Mouse (Mus musculus) adrenal gland, postnatal 4 days (tissue): ENCODE measurements around the gene Laptm4a. TPM values are rescaled to one million over a fixed set of nuclear protein-coding genes. Genes with fewer than 3 reads are reported as not detected.
A peak's percentile ranks its signal among the peaks of the same experiment; 100 is the strongest.

Experiments
- DNase-seq, 2 experiments: peaks; one replicate each; pipeline ENCODE4 v3.0.0; 2021 to 2022; ENCODE audit warnings: low spot score in 2 of 2, mixed read lengths in 2 of 2
- long read RNA-seq, 2 experiments: library from polyadenylated mRNA; stranded (forward); transcript quantifications; one replicate each; pipeline ENCODE4 v2.0.0; 2021
- total RNA-seq, 2 experiments: library from RNA; stranded (reverse); gene quantifications; 2 replicates each; pipeline ENCODE4 v1.2.3; 2021

Gene Laptm4a
- 100 to 1,000 TPM; 462 to 510 TPM for total RNA-seq
- long read RNA-seq, experiment 1, transcript Laptm4a-201 (7 exons, 1,773 nt): major isoform, 84 of 161 reads
- long read RNA-seq, experiment 1, partial matches to known transcripts: 1 of 161 reads
- long read RNA-seq, experiment 1, other reads (novel, unspliced or antisense): 76 of 161 reads
- long read RNA-seq, experiment 2, transcript Laptm4a-201 (7 exons, 1,773 nt): major isoform, 186 of 264 reads
- long read RNA-seq, experiment 2, partial matches to known transcripts: 10 of 264 reads
- long read RNA-seq, experiment 2, other reads (novel, unspliced or antisense): 68 of 264 reads

DNA sequence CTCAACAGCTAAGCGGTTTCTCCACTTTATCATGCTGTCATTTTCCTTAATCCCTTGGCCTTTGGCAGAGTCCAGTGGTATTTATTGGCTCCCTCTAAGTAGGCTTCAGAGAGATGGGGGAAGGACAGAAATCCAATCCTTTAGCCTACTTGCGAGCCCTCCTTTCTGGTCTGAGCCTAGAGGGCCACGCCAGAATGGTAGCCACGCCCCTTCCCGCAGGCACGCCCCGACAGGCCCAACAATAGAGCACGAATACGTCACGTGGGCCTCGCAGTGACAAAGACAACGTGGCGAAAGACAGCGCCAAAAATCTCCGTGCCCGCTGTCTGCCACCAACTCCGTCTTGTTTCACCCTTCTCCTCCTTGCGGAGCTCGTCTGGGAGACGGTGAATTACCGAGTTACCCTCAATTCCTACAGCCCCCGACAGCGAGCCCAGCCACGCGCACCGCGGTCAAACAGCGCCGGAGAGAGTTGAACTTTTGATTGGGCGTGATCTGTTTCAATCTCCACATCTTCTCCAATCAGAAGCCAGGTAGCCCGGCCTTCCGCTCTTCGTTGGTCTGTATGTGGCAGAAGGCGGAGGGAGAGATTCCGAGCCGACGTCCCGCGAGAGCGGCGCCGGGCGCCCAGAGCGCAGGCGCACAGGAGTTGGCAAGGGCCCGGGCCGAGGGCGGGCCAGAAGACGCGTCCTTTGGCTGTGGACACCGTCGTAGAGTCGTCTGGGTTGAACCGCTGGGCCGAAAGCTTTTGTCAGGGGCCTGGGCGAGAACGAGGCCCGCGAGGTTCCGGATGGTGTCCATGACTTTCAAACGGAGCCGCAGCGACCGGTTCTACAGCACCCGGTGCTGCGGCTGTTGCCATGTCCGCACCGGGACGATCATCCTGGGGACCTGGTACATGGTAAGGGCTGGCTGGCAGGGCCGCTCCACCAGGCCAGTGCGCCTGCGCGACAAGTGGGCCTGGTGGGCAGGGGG lies at the start of gene Laptm4a:
TSS of gene Laptm4a (plus strand) at position 271 of the 975 bp plus-strand sequence.
- DNase-seq: peak; percentile 95

DNA sequence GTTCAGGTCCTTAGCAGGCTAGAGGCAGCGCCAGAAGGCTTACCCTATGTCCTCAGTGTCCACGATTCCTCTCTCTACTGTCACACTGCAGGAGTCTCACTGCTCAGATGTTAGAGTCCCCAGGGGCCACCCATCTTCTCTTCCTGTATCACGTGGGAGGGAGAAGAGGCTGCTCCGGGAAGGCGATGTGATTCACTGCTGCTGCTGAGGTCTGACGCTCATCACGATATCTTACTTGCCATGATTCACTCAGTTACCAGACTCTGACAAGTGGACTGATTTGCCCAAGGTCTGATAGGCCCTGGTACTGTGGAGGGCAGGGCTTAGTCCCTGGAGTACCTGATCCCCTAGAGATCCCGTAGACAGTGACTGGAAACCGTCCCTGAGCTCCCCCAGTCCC lies 45.9 kb upstream of the Laptm4a start:
- DNase-seq: no peak

GRCm38 (mm10) chr12:8876865-8877264 lies 44.6 kb upstream of the Laptm4a start:
- no peak for DNase-seq

- no peak for DNase-seq
Measured at GRCm38 (mm10) chr12:8877413-8877812, 44.1 kb upstream of the Laptm4a start.

DNA sequence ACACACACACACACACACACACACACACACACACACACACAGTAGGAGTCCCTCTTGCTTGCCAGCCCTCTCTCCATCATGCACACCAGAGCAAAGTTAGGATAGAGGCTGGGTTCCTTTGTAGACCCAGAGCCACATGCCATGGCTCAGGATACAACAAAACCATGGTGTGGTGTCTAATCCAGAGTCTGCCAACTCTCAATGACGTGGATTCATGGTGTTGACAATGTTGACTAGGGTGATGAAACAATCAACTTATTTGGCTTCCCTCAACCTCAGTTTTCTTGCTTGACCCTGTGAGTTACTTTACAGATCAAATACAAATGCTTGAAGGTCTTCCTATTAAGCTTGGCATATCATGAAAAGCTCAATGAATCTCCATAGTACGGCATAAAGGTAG lies 42.7 kb upstream of the Laptm4a start:
- DNase-seq: no peak

GRCm38 (mm10) chr12:8879389-8879788 lies 42.1 kb upstream of the Laptm4a start:
- DNase-seq: no peak

DNA sequence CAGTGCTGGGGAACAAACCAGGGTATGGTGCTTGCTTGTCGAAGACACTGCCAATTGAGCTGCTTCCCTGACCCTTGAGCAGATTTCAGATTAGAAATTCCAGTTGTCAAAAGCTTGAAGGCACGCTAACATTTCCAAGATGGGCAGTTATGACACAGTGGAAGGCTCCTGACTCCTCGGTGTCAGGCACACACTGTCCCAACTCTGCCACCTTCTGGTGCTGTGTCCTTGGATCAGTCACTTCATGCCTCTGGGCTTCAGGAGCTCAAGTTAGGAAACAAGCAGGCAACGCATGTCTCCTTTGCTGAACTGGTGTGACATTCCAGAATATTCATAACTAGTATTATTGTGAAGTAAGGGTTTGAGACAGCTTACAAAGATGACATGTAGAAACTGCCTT lies 39.7 kb upstream of the Laptm4a start:
- DNase-seq: no peak

GRCm38 (mm10) chr12:8882376-8882775 lies 39.1 kb upstream of the Laptm4a start:
- no peak for DNase-seq

DNA sequence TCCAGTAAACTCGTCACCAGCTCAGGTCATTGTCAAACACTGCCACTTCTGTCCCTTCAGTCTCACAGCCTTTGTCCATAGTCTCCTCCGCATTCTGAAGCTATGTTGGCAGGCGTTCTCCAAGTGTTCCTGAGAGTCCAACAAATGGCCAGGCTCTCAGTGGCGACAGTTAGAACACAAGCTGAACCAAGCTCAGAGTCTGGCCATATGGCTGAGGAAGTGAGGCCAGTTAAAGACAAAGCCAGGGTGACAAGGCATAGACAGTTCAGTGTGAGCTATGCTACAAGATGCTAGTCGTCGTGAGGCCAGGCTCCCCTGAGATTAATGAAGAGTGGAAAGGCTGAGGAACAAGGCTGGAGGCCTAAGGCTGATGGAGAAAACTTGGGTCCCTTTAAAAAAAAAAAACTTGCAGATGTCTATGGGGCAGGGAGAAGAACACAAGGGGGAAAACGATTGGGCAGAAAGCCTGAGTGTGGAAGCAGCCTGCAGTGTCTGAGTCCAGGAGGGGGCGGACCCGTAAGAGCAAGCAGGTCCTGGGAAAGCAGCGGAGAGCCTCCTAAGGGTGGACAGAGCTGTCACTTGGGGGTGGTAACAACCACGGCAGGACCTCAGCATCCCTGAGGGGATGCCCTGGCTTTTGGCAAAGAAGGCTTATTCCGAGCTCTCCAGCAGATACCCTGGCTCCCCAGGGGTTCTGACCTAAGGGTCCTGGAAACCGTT lies 36.9 kb upstream of the Laptm4a start:
- no peak for DNase-seq

DNA sequence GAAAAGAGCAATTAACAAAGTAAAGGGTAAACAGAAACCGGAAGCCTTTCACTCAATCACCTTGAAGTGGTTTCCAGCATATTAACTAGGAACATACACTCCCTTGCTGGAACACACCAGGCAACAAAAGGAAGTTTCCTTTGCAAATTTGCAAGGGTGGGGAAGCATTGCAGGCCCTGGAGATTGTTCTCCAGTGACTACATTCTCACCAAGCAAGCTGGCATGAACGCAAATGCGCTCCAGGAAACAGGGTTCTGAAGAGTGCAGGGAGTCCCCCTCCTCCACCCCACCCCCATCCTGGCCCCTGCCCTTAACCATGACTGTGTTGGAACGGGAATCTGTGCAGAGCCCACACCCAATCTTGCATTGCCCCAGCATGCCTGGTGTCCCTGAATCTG lies 36.3 kb upstream of the Laptm4a start:
- DNase-seq: no peak

DNA sequence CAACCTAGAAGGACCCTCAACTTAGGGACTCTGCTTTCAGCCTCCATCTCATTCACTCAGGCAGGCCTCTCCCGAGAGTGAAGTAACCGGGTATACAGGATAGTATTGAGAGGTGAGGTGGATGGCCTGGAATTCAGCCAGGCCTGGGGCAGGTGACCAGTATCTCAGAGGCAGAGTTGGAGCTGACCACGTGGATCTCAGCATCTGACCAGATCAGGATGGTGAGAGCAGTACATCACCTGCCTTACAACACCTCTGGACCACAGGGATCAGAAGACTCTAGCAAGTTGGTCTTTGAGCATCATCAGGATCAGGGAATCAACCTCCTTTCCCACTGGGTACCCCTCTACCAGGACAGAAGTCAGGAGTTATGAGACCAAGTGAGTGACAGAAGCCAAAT lies 35.5 kb upstream of the Laptm4a start:
- no peak for DNase-seq

- DNase-seq: no peak
Measured at GRCm38 (mm10) chr12:8888445-8888844, 33.0 kb upstream of the Laptm4a start.

DNA sequence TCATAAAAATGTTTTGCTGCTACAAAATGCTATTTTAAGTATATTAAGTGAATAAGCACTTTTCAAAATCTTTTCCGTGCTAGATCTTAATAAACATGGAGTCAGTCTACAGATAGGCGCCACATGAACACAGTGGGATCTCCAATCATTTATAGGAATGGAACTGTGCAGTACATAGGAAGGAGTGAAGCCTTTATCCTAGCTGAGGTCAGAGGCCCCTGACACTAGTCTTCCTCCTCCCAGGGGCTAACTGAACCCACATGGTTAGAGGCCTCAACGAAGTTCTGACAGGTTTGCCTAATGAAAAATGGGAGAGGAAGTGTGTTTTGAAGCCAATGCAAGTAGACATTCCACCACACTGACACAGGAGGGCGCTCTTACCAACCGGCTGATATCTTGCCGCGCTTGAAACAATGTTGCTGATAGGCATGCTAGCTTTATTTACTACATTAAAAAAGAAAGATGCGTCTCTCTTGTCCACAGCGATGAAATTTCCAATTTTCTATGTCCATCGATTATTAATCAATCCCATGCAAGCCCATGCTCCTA lies 32.3 kb upstream of the Laptm4a start:
- DNase-seq: peak in 1 of 2 experiments; percentile 67

DNA sequence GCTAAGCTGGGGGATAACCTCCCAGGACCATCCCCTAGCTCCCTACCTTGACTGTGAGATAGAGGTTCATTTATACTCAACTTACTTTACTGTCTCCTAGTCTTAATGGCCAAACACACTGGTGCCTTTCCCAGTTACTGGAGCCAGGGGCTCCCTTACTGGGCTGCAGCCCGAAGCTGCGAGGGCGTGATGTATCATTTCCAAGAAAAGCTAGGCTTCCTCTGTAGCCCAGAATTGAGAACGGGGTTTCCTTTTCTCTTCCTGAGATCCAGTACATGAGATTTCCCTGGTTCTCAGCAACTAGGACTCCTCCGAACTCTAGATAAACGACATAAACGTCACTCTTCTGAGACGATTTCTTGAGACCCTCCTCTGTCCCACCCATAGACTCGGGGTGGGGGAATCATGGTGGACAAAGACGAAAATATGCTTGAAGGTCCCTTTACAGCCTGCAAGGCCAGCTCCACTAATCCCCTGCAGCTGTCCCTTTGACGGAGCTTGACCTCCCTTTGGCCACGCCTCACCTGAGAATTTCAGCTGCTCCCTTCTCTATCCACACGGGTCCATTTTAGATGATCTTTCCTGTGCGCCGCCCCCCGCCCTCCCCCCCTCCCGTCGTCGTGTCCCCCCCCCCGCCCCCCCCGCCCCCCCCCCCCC lies 28.5 kb upstream of the Laptm4a start:
- DNase-seq: no peak

DNA sequence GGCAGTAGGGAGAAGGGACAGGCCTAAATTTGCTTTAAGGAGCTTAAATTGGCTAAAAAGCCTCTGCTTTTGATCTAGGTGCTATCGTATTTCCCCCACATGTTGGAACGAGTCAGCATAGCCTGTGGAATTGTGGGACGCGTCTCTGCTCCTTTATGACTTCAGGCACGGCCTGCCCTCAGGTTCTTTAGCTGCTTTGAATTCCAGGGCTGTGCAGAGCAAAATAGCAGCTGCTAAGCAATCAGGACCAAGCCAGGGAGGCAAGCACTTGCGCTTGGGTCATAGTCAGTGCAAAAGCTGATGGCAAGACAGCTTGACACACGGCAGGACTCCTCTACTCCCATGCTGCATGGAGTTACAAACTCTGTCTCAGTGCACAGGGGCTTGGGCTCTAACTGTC lies 24.3 kb upstream of the Laptm4a start:
- DNase-seq: no peak

- DNase-seq: no peak
Measured at GRCm38 (mm10) chr12:8898879-8899785, 22.3 kb upstream of the Laptm4a start.

DNA sequence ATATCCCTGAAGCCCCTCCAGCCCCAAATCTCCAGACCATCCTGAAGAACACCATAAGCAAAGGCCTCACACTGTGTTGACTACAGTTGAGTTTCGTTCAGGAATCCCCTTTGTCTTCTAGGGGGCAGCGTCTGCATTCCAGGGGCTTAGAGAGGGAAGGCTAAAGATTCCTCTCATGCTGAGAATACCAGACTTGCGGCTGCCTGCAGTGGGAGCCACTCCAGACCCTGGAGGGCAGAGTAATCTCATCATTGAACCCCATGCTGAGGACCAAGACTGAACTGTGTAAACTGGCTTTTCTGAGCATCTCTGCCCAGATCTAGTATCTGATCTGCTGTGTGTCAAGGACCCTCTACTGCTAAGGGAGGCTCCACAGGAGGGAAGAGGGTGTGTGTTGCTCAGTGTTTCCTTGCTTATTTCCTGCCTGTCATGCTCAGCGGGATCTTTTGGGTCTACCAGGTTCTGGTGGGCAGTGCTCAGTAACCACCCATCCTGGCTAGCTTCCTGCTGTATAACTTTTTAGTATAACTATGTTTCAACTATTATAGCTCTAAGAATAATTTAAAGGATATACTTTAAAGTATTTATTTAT lies 21.3 kb upstream of the Laptm4a start:
- no peak for DNase-seq

- DNase-seq: no peak
Measured at GRCm38 (mm10) chr12:8900919-8901663, 20.4 kb upstream of the Laptm4a start.

DNA sequence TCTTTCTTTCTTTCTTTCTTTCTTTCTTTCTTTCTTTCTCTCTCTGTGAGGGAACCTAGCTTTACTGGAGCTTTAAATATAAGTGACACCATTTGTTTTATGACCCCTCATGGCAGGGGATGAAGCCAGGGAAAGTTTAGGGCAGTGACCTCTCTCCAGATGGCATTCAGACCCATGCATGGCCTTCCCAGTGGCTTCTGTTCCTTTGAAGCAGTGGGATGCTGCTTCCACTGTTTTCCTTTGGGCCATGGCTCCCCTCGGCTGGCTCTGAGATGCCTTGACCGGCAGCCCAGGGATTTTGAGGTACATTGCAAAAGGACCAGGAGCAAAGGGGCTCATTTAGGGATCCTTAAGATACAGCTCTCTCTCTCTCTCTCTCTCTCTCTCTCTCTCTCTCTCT lies 19.5 kb upstream of the Laptm4a start:
- DNase-seq: no peak
